Mouse (Mus musculus) ovary, adult 10 weeks (tissue): ENCODE results near the gene Kdelr2. TPM values are rescaled to one million over a fixed set of nuclear protein-coding genes. Genes with fewer than 3 reads are reported as not detected.

Experiments used
- polyA plus RNA-seq: library from polyadenylated mRNA; stranded (reverse); fragments of 350-450 nt; fragmentation: Illumina TruSeq; extraction: RNeasy Lipid Tissue Mini Kit (QIAGEN cat#74804); gene quantifications from one replicate; pipeline ENCODE4 v1.2.3, GENCODE M21; 2014

Kdelr2 gene
- 153 TPM for polyA plus RNA-seq

GRCm38 (mm10) chr5:143403221-143404147 lies at the start of gene Kdelr2:
Kdelr2 (plus strand) TSS chr5:143403838.

DNA sequence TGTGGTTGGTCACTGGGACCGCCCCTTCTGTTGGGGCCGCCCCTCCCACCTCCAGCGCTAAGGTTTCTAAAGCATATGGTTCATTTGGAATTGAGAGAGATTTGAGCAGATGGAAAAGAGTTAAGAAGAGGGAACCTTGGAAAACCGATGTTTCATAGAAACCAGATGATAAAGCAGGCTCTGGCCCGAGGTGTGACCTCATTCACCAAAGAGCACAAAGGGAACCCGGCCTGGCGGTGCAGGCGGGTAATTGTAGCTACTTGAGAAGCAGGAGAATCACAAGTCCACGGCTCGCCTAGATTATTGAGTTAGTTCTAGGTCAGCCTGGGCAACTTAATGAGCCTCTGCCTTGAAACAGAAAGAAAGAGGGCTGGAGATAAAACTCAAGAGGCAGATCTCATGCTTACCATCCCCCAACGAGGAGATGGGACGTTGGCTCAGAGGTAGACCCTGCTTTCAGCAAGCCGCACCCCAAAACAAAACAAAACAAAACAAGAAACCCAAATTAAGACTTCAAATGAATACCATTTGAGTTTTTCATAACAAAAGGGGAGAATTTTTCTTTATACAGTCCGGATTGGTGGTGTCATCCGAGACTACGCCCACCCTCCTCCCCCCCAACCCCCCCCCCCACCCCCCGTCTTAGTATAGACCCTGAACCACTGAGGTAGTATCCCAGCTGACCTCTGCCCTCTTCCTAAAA lies 46.8 kb upstream of the Kdelr2 start, which contains the start of gene Grid2ip:
TSS of gene Grid2ip (plus strand) at position 653 of the 703 bp plus-strand sequence.

DNA sequence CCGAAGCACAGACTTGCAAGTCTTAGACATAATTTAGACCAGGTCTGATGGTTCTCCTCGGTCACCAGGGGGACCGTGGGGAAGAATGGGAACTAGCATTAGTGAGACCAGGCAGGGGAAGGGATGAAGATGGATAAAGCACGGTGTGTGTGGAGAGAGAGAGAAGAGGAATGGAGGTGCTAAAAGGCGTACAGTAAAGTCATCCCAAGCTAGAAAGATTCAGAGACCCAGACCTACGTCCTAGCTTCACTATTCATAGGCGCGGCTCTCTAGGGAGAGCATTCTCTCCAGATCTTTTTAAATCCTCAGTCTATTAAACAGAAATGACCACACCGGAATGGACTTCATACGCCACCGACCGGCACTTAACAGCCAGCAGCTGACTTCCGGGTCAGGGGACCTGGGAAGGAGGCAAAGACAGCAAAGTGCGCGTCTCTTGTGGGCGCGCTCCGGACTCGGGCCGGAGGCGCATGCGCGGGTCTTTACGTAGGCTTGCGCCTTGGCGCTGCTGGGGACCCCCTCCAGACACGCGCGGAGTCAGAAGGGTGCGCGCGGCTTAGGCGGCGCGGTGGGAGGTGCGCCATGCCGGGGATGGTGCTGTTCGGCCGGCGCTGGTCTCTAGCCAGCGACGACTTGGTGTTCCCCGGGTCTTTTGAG lies 60.6 kb downstream of the Kdelr2 start, which contains the start of gene Daglb:
TSS of gene Daglb (plus strand) at position 485 of the 657 bp plus-strand sequence.

Other genes starting within 250 kb of the Kdelr2 start
- 15.2 TPM for gene Rbak, start 223.1 kb upstream of the Kdelr2 start, polyA plus RNA-seq
- gene Spdye4b, start 222.8 kb upstream of the Kdelr2 start, polyA plus RNA-seq, result not detected
- gene Spdye4a, start 176.9 kb upstream of the Kdelr2 start, polyA plus RNA-seq, result not detected
- gene Zfp12, start 168.7 kb upstream of the Kdelr2 start, polyA plus RNA-seq, result 16.9 TPM
- 2.2 TPM for gene Zfp316, start 133.8 kb upstream of the Kdelr2 start, polyA plus RNA-seq
- 0.14 TPM for gene Zfp853, start 110.2 kb upstream of the Kdelr2 start, polyA plus RNA-seq
- gene E130309D02Rik, start 88.5 kb upstream of the Kdelr2 start, polyA plus RNA-seq, result 1.7 TPM
- gene Zdhhc4, start 74.6 kb upstream of the Kdelr2 start, polyA plus RNA-seq, result 8.1 TPM
- not detected for gene Grid2ip, start 46.5 kb upstream of the Kdelr2 start, polyA plus RNA-seq
- 0.77 TPM for gene Daglb, start 60.7 kb downstream of the Kdelr2 start, polyA plus RNA-seq
- 503 TPM for gene Rac1, start 124.2 kb downstream of the Kdelr2 start, polyA plus RNA-seq
- gene Cyth3, start 218.6 kb downstream of the Kdelr2 start, polyA plus RNA-seq, result 108 TPM